Mouse (Mus musculus) ES-E14 (cell line): ENCODE data around the gene Poln.

Experiments
- CHD2 ChIP-seq: IDR thresholded peaks from 2 replicates; pipeline ENCODE4 v1.6.1; 2014; ENCODE audit warnings: mild to moderate bottlenecking, low read depth, low read length, inconsistent platforms
- HCFC1 ChIP-seq: IDR thresholded peaks from 2 replicates; pipeline ENCODE4 v1.6.1; 2012; ENCODE audit warnings: low read length, inconsistent platforms, borderline replicate concordance; ENCODE audit not compliant: insufficient read depth
- MAFK ChIP-seq: IDR thresholded peaks from 2 replicates; pipeline ENCODE4 v1.6.1; 2014; ENCODE audit warnings: mild to moderate bottlenecking, low read depth, low read length, inconsistent platforms; ENCODE audit not compliant: insufficient read depth
- ZC3H11A ChIP-seq: IDR thresholded peaks from 2 replicates; pipeline ENCODE4 v1.6.1; 2012; ENCODE audit warnings: low read depth, mild to moderate bottlenecking, inconsistent platforms, low read length, borderline replicate concordance
- ZNF384 ChIP-seq: IDR thresholded peaks from 2 replicates; pipeline ENCODE4 v1.6.1; 2012; ENCODE audit warnings: low read depth, low read length, inconsistent platforms

- TF ChIP-seq ZNF384 = no peak
- no peak for TF ChIP-seq ZC3H11A
- TF ChIP-seq HCFC1 = no peak
- no peak for TF ChIP-seq CHD2
- TF ChIP-seq MAFK = no peak
Observed at GRCm38 (mm10) chr5:34175403-34175694, 6.1 kb upstream of the Poln start.
